Mouse (Mus musculus): ENCODE measurements around the gene Scd3.

GRCm38 (mm10) chr19:44280755-44281154, 77.7 kb downstream of the Scd3 start:
- TF ChIP-seq CTCF (IDR thresholded peaks at IDR 0.05; ENCODE audit: borderline replicate concordance, extremely low read depth, insufficient read depth, insufficient read length) = no peak
- no peak for TF ChIP-seq POLR2A (IDR thresholded peaks at IDR 0.05; ENCODE audit: borderline replicate concordance, extremely low read depth, insufficient read depth, insufficient read length, poor library complexity, severe bottlenecking)
